Mouse (Mus musculus) small intestine, adult 2 months (tissue): Measurements from ENCODE around the gene Padi3. TPM values are rescaled to one million over a fixed set of nuclear protein-coding genes. Genes with fewer than 3 reads are reported as not detected.

Source experiments
- H3K27ac ChIP-seq: fragments of 200-500 bp; 2 replicates; pipeline ENCODE4 v1.5.1; 2012; ENCODE audit warnings: low read depth, low read length, control low read depth, inconsistent platforms; ENCODE audit not compliant: insufficient read depth
- H3K27me3 ChIP-seq: fragments of 200-500 bp; 2 replicates; pipeline ENCODE4 v1.6.1; 2012; ENCODE audit warnings: mild to moderate bottlenecking, moderate library complexity, low read length, inconsistent platforms; ENCODE audit not compliant: control insufficient read depth, insufficient read depth
- H3K36me3 ChIP-seq: fragments of 200-500 bp; 2 replicates; pipeline ENCODE4 v1.6.1; 2012; ENCODE audit warnings: mild to moderate bottlenecking, low read length, control low read depth, inconsistent platforms; ENCODE audit not compliant: control insufficient read depth, insufficient read depth
- H3K4me1 ChIP-seq: fragments of 200-500 bp; 2 replicates; pipeline ENCODE4 v1.6.1; 2012; ENCODE audit warnings: low read length, inconsistent platforms, mixed read lengths; ENCODE audit not compliant: control insufficient read depth, insufficient read depth, insufficient read length
- H3K4me3 ChIP-seq: fragments of 200-500 bp; 2 replicates; pipeline ENCODE4 v1.5.1; 2012; ENCODE audit warnings: low read depth, mild to moderate bottlenecking, control low read depth, inconsistent platforms, low read length, moderate library complexity
- CTCF ChIP-seq: fragments of 200-500 bp; IDR thresholded peaks from 2 replicates; pipeline ENCODE4 v1.5.1; 2012; ENCODE audit warnings: low read depth, mild to moderate bottlenecking, control low read depth, inconsistent platforms, low read length, moderate library complexity, mixed read lengths; ENCODE audit not compliant: insufficient replicate concordance, insufficient read length; ENCODE audit errors: extremely low read depth
- POLR2A ChIP-seq: fragments of 200-500 bp; IDR thresholded peaks from 2 replicates; pipeline ENCODE4 v1.6.1; 2012; ENCODE audit warnings: low read depth, mild to moderate bottlenecking, control low read depth, inconsistent platforms, low read length, moderate library complexity
- WGBS: fragments of 180-500 bp; shearing (Covaris S2); methylation state at CpG from one replicate; pipeline ENCODE4 v1.1.7; 2018; 5-methylcytosine and 5-hydroxymethylcytosine counted together
- polyA plus RNA-seq: library from polyadenylated mRNA; depleted of rRNA; stranded (reverse); fragments of >200 nt; gene quantifications from 2 replicates; pipeline ENCODE4 v1.2.3, GENCODE M21; 2012; rRNA removed

Padi3 gene
- not detected in 2 replicates for polyA plus RNA-seq

DNA sequence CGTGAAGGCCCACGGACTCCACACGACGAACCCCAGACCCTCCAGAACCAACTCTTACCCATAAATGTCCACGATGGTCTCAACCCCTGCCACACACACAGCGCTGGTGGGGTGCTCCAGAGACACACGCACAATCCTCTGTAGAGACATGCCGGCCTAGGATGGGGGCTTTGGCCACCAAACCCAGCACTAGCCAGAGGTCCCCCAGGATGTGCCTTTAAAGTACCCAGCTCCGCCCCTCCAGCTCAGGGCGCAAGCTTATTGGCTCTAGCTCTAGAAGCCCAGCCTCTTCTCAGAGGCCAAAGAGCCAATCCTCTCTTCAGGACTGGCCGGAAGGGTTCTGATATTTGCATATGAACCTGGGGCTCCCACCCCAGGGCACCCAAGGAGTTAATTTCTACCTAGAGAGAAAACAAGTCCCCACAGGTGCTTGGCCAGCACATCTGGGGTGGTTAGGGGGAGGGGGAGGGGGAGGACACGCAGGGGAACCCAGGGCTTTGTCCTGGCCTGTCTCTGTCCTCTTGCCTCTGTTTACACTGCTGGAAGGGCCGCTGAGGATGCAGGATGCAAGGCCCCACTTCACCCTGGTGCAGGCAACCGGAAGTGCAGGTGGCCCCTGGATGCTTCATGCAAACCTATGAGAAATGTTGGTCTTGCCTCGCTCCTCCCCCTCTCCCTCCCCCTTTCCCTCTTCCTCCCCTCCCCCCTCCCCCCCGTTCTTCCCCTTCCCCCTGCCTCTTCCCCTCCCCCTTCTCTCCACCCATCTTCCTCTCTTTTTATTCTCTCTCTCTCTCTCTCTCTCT is at the start of gene Padi3:
Padi3 (minus strand) TSS at position 191 of the 803 bp plus-strand sequence.
- Histone ChIP-seq H3K36me3 (no peaks in the 10 kb centered on the region), H3K4me1 (peaks cover 7% of the 10 kb centered on the region), H3K27ac (no peak within 1 kb of the TSS), H3K4me3 (no peak within 1 kb of the TSS), H3K27me3 (no peaks in the 10 kb centered on the region)
- 64% methylated on average over 16 of the region's 16 CpGs for WGBS
- TF ChIP-seq POLR2A, result no peak
- no peak for TF ChIP-seq CTCF

DNA sequence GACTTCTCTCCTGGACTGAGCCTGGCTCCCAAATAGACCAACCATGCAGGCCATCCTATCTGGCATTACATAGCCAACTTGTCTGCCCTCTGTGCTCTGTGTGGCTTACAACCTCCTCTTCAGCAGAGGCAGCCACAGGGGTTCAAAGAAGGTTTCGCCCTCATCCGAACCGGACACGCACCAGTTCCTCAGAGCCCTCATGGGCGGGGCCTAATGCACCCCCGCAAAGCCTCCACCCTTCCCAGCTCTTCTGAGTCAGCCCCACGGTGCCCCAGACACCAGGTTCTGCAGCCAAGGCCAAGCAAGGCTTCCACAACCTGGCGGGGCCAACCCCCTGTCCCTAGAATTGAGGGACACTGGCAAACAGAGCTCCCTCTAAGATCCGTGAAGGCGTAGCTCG is 48.8 kb upstream of the Padi3 start:
- H3K27me3 ChIP-seq, result peaks cover 5% of the 10 kb centered on the region; the same call in 1 of the 2 replicates
- no peak for TF ChIP-seq POLR2A
- TF ChIP-seq CTCF, result no peak
- no peak overlapping the region for H3K27ac ChIP-seq
- peaks cover 2% of the 10 kb centered on the region for H3K4me1 ChIP-seq
- H3K4me3 ChIP-seq, result no peak overlapping the region
- no peaks in the 10 kb centered on the region for H3K36me3 ChIP-seq
- WGBS, result 65% methylated on average over 11 of the region's 11 CpGs

- Histone ChIP-seq H3K27ac (no peak overlapping the region), H3K4me3 (no peak overlapping the region), H3K36me3 (no peaks in the 10 kb centered on the region), H3K27me3 (peaks cover 8% of the 10 kb centered on the region), H3K4me1 (peaks cover 2% of the 10 kb centered on the region)
- 39% methylated on average over 7 of the region's 7 CpGs for WGBS
- no peak for TF ChIP-seq CTCF
Measured at GRCm38 (mm10) chr4:140857813-140858212, 47.4 kb upstream of the Padi3 start.

DNA sequence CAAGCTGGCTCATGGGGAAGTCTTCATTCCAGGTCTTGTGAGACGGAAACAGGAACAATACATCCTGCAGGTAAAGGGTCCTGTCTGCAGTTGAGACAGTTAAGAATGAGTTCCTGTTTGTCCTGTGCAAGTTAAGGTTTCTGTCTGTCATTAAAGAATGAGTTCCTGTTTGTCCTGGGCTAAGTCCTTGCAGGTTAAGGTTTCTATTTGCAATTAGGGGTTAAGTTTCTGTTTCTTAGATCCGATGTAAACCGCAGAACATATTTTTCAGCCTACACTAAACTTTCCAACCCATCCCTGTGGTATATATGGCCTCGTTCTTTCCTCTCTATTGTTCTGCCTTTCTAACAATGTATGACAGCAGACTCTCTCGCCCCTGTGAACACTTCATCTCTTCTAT is 46.6 kb upstream of the Padi3 start:
- Histone ChIP-seq H3K4me1 (peaks cover 2% of the 10 kb centered on the region), H3K4me3 (no peak overlapping the region), H3K27ac (no peak overlapping the region), H3K36me3 (no peaks in the 10 kb centered on the region), H3K27me3 (peaks cover 8% of the 10 kb centered on the region)
- TF ChIP-seq CTCF, result no peak
- no peak for TF ChIP-seq POLR2A
- 60% methylated on average over 5 of the region's 5 CpGs for WGBS

DNA sequence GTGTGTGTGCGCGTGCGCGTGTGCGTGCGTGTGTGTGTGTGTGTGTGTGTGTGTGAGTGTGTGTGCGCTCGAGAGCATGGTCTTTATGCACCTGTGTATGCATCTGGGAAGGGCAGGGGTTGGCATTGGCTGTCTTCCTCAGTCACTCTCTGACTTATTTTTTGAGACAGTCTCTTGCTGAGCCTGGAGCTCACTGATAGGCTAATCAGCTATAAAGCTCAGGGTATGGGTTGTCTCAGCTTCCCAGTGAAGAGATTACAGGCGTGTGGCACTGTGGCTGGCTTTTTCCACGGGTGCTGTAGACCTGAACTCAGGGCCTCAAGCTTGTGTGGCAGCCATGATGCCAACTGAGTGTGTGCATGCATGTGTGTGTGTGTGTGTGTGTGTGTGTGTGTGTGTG is 44.7 kb upstream of the Padi3 start:
- Histone ChIP-seq H3K4me3 (no peak overlapping the region), H3K36me3 (no peaks in the 10 kb centered on the region), H3K27ac (no peak overlapping the region), H3K4me1 (peaks cover 2% of the 10 kb centered on the region), H3K27me3 (peaks cover 8% of the 10 kb centered on the region)
- TF ChIP-seq POLR2A (no peak), CTCF (no peak)
- 71% methylated on average over 10 of the region's 10 CpGs for WGBS

GRCm38 (mm10) chr4:140854455-140854864 is 44.0 kb upstream of the Padi3 start:
- Histone ChIP-seq H3K27ac (no peak overlapping the region), H3K36me3 (no peaks in the 10 kb centered on the region), H3K4me1 (peaks cover 2% of the 10 kb centered on the region), H3K4me3 (no peak overlapping the region), H3K27me3 (peaks cover 8% of the 10 kb centered on the region)
- 19% methylated on average over 10 of the region's 10 CpGs for WGBS
- TF ChIP-seq POLR2A (no peak), CTCF (no peak)

GRCm38 (mm10) chr4:140853626-140854025 is 43.2 kb upstream of the Padi3 start:
- 39% methylated on average over 8 of the region's 8 CpGs for WGBS
- Histone ChIP-seq H3K4me1 (peaks cover 2% of the 10 kb centered on the region), H3K27me3 (peaks cover 8% of the 10 kb centered on the region; the same call in 1 of the 2 replicates), H3K27ac (no peak overlapping the region), H3K36me3 (no peaks in the 10 kb centered on the region), H3K4me3 (no peak overlapping the region)
- no peak for TF ChIP-seq CTCF
- no peak for TF ChIP-seq POLR2A
